Mouse (Mus musculus): ENCODE measurements around the gene Donson. TPM values are rescaled to one million over a fixed set of nuclear protein-coding genes. Genes with fewer than 3 reads are reported as not detected.

Donson gene
- polyA plus RNA-seq, 1 experiment from 2014 or later: 30.5 TPM

- Histone ChIP-seq H3K27me3 (replicated peaks) (no peaks in the 10 kb centered on the region), H3K9ac (no peak overlapping the region), H3K9me3 (no peaks in the 10 kb centered on the region; the same call in 1 of the 2 replicates), H3K36me3 (peaks cover 44% of the 10 kb centered on the region), H3K27ac (no peak overlapping the region), H3K4me3 (no peak overlapping the region), H3K4me2 (replicated peaks) (no peak overlapping the region), H3K4me1 (no peaks in the 10 kb centered on the region)
- 85% methylated on average over 11 of the region's 11 CpGs for WGBS
- ATAC-seq (ENCODE audit: low FRiP score, low read depth): no peak
Measured at GRCm38 (mm10) chr16:91716927-91717349, 28.4 kb upstream of the Donson start.

GRCm38 (mm10) chr16:91710241-91710640, 21.7 kb upstream of the Donson start:
- Histone ChIP-seq H3K9ac (no peak overlapping the region), H3K9me3 (no peaks in the 10 kb centered on the region), H3K27ac (no peak overlapping the region), H3K4me1 (no peaks in the 10 kb centered on the region), H3K27me3 (replicated peaks) (no peaks in the 10 kb centered on the region), H3K36me3 (peaks cover 51% of the 10 kb centered on the region), H3K4me2 (replicated peaks) (no peak overlapping the region), H3K4me3 (no peak overlapping the region)
- 89% methylated on average over 7 of the region's 7 CpGs for WGBS
- no peak for ATAC-seq (ENCODE audit: low FRiP score, low read depth)

DNA sequence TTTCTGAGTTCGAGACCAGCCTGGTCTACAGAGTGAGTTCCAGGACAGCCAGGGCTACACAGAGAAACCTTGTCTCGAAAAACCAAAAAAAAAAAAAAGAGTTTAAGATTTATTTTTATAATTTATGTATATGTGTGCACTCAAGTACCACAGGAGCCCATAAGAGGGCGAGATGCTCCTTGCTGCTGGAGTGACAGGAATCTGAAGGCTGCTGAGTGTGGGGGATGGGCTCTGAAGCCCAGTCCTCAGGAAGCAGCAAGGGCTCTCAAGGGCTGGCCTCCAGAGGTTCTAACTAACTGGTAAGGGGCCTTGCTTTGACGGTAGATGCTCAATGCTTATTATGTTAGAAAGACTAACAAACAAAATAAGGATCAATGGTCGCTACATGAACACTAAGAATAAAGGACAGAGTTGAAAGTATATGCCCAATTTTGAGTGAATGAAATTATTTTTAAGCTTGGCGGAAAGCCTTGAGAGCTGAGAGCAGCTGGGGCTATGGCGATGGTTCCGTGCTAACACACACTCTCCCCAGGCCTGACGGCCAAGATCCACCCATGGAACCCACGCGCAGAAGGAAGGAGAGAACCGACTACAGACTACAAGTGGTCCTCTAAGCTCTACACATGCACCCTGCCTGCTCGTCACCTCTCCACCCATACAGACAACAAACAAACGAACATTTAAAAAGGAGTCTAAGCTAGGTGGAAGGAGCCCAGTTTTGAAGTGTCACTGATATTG, 16.2 kb upstream of the Donson start:
- H3K4me1 ChIP-seq: no peaks in the 10 kb centered on the region
- no peak overlapping the region for H3K4me3 ChIP-seq
- no peak overlapping the region for H3K9ac ChIP-seq
- ATAC-seq (ENCODE audit: low FRiP score, low read depth): no peak
- 88% methylated on average over 14 of the region's 14 CpGs for WGBS
- peaks cover 39% of the 10 kb centered on the region for H3K36me3 ChIP-seq
- H3K9me3 ChIP-seq: no peaks in the 10 kb centered on the region
- no peak overlapping the region for H3K27ac ChIP-seq
- H3K4me2 ChIP-seq (replicated peaks): no peak overlapping the region
- no peaks in the 10 kb centered on the region for H3K27me3 ChIP-seq (replicated peaks)

DNA sequence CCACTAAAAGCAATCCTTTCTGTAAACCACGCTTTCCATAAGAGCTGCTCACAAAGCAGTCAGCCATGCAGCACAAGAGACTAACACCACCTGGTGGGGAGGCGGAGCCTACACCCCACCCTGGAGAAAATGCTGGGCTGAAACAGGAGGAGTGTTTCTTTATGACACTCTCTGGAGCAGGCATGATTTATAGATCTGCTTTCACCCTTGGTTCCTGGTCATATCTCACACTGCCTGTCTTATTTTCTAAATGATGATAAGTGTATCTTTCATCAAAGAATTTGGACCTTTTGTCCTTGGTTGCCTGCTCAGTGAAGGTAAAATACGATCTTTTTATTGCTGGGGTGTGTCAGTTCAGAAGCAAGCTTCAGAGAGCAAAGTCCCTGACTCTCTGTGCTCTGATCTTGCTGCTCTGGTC, 14.2 kb upstream of the Donson start:
- H3K36me3 ChIP-seq: peaks cover 42% of the 10 kb centered on the region
- 48% methylated on average over 3 of the region's 3 CpGs for WGBS
- ATAC-seq (ENCODE audit: low FRiP score, low read depth): no peak

GRCm38 (mm10) chr16:91701908-91702307, 13.3 kb upstream of the Donson start:
- Histone ChIP-seq H3K4me2 (replicated peaks) (no peak overlapping the region), H3K9me3 (no peaks in the 10 kb centered on the region), H3K27ac (no peak overlapping the region), H3K4me1 (no peaks in the 10 kb centered on the region), H3K27me3 (replicated peaks) (no peaks in the 10 kb centered on the region), H3K9ac (no peak overlapping the region), H3K36me3 (peaks cover 43% of the 10 kb centered on the region), H3K4me3 (no peak overlapping the region)
- ATAC-seq (ENCODE audit: low FRiP score, low read depth): no peak
- WGBS: 49% methylated on average over 13 of the region's 13 CpGs

More for the DNA sequence above, 14.2 kb upstream of the Donson start:
- Histone ChIP-seq H3K27ac (no peak overlapping the region), H3K27me3 (replicated peaks) (no peaks in the 10 kb centered on the region), H3K4me1 (no peaks in the 10 kb centered on the region), H3K9ac (no peak overlapping the region), H3K4me3 (no peak overlapping the region), H3K9me3 (no peaks in the 10 kb centered on the region), H3K4me2 (replicated peaks) (no peak overlapping the region)

DNA sequence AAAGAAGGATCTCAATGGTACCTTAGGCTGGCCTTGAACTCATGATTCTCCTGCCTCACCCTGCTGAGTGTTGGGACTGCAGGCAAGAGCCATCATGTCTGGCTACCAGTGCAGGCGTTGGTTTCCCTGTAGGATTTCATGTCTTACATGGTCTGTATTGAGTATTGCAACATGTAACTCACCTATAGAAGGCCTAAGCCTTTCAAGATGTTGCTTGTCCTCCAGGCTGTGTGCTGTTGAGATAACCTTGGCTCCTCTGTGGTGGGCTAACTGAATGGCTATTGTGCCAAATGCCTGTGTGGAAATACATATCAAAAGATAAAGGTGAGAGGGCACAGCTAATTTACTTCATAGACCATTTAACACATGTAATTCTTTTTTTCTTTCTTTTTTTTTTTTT, 10.4 kb upstream of the Donson start:
- no peak overlapping the region for H3K27ac ChIP-seq
- no peak overlapping the region for H3K4me2 ChIP-seq (replicated peaks)
- H3K4me1 ChIP-seq: no peaks in the 10 kb centered on the region
- H3K36me3 ChIP-seq: peaks cover 36% of the 10 kb centered on the region
- H3K4me3 ChIP-seq: no peak overlapping the region
- ATAC-seq (ENCODE audit: low FRiP score, low read depth): no peak
- no peaks in the 10 kb centered on the region for H3K9me3 ChIP-seq
- H3K9ac ChIP-seq: no peak overlapping the region
- WGBS: 92% methylated on average over 1 of the region's 1 CpGs
- H3K27me3 ChIP-seq (replicated peaks): no peaks in the 10 kb centered on the region

GRCm38 (mm10) chr16:91695108-91695755, 6.7 kb upstream of the Donson start:
- WGBS: 63% methylated on average over 8 of the region's 8 CpGs
- no peak overlapping the region for H3K9ac ChIP-seq

GRCm38 (mm10) chr16:91694455-91695084, 6.0 kb upstream of the Donson start:
- ATAC-seq (ENCODE audit: low FRiP score, low read depth): peak; percentile 93

More at GRCm38 (mm10) chr16:91695108-91695755, 6.7 kb upstream of the Donson start:
- Histone ChIP-seq H3K27me3 (replicated peaks) (no peaks in the 10 kb centered on the region), H3K4me2 (replicated peaks) (no peak overlapping the region), H3K4me3 (no peak overlapping the region), H3K27ac (no peak overlapping the region), H3K4me1 (no peaks in the 10 kb centered on the region), H3K9me3 (no peaks in the 10 kb centered on the region), H3K36me3 (peaks cover 28% of the 10 kb centered on the region)
- ATAC-seq (ENCODE audit: low FRiP score, low read depth): no peak

GRCm38 (mm10) chr16:91689791-91690190, 1.2 kb upstream of the Donson start:
- H3K9ac ChIP-seq: no peak overlapping the region
- H3K36me3 ChIP-seq: peaks cover 15% of the 10 kb centered on the region
- no peak for ATAC-seq (ENCODE audit: low FRiP score, low read depth)
- 56% methylated on average over 7 of the region's 7 CpGs for WGBS
- H3K4me1 ChIP-seq: peaks cover 14% of the 10 kb centered on the region
- no peak overlapping the region for H3K4me3 ChIP-seq
- H3K4me2 ChIP-seq (replicated peaks): peak overlapping the region; percentile 86
- no peaks in the 10 kb centered on the region for H3K27me3 ChIP-seq (replicated peaks)
- H3K9me3 ChIP-seq: no peaks in the 10 kb centered on the region
- no peak overlapping the region for H3K27ac ChIP-seq

More at GRCm38 (mm10) chr16:91694455-91695084, 6.0 kb upstream of the Donson start:
- Histone ChIP-seq H3K36me3 (peaks cover 25% of the 10 kb centered on the region), H3K27me3 (replicated peaks) (no peaks in the 10 kb centered on the region), H3K27ac (no peak overlapping the region), H3K4me3 (no peak overlapping the region), H3K4me1 (no peaks in the 10 kb centered on the region), H3K4me2 (replicated peaks) (no peak overlapping the region), H3K9me3 (no peaks in the 10 kb centered on the region), H3K9ac (no peak overlapping the region)
- 35% methylated on average over 14 of the region's 14 CpGs for WGBS

DNA sequence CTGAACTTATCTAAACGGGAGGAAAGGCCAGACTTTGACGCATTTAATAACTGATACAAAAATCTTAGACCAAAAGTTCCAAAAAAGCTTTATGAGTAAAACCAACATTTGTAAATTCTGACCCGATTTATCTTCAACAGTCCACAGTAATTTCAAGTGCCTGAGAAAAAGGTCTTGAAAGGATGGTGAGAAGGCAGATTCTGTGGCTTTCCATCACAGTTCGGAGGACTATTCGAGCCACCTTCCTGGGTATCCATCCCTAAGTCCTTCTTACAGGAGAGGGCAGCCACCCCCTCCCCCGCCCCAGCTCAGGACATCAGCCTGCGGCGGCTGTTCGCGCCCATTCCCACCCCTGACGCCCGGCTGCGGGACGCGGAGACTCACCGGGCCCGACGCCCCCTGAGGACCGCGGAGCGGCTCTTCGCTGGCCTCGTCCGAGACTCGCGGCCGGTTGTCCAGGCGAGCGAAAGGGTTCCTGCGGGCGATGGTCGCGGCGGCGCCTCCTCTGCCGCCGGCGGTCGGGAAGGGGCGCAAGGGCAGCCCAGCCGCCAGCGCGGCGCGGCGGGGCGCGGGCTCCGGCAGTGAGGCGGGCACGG, 449 bp downstream of the Donson start:
- Histone ChIP-seq H3K36me3 (peaks cover 28% of the 10 kb centered on the region), H3K9me3 (no peaks in the 10 kb centered on the region), H3K4me1 (peaks cover 14% of the 10 kb centered on the region), H3K9ac (peak overlapping the region; percentile 87), H3K27ac (peak overlapping the region; percentile 60; the same call in 1 of the 2 replicates), H3K4me2 (replicated peaks) (peak overlapping the region; percentile 86), H3K4me3 (peak overlapping the region; percentile 82), H3K27me3 (replicated peaks) (no peaks in the 10 kb centered on the region)
- WGBS: 1% methylated on average over 50 of the region's 51 CpGs
- ATAC-seq (ENCODE audit: low FRiP score, low read depth): peak; percentile 58

GRCm38 (mm10) chr16:91686369-91686768, 2.2 kb downstream of the Donson start:
- Histone ChIP-seq H3K36me3 (peaks cover 45% of the 10 kb centered on the region), H3K9ac (no peak overlapping the region), H3K4me2 (replicated peaks) (no peak overlapping the region), H3K27me3 (replicated peaks) (no peaks in the 10 kb centered on the region), H3K9me3 (no peaks in the 10 kb centered on the region), H3K4me3 (no peak overlapping the region), H3K27ac (no peak overlapping the region), H3K4me1 (peaks cover 14% of the 10 kb centered on the region)
- WGBS: 85% methylated on average over 5 of the region's 5 CpGs
- ATAC-seq (ENCODE audit: low FRiP score, low read depth): no peak

DNA sequence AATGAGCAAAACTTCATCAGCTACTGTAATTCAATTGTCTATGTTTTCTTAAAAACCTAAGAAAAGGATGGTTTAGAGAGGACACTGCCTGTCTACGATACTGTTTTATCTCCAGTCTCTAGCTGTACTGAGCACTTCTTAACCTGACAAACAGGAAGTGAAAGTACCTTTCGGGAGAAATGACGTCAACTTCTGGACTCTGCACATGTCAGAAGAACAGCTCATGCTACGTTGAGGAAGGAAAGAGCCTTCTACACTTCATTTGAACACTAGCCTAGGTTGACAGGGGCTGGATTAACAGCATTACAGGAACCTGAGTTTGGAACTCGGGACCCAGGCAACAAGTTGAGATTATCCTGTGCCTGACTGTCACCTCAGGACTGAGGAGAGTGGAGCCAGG, 3.0 kb downstream of the Donson start:
- Histone ChIP-seq H3K27ac (no peak overlapping the region), H3K4me3 (no peak overlapping the region), H3K4me1 (peaks cover 14% of the 10 kb centered on the region), H3K9ac (no peak overlapping the region), H3K27me3 (replicated peaks) (no peaks in the 10 kb centered on the region), H3K36me3 (peaks cover 47% of the 10 kb centered on the region), H3K4me2 (replicated peaks) (no peak overlapping the region), H3K9me3 (no peaks in the 10 kb centered on the region)
- 92% methylated on average over 5 of the region's 5 CpGs for WGBS
- ATAC-seq (ENCODE audit: low FRiP score, low read depth): no peak
